Mouse (Mus musculus) stomach, embryonic 15.5 days (tissue): Measurements from ENCODE around the gene Icam2. TPM values are rescaled to one million over a fixed set of nuclear protein-coding genes. Genes with fewer than 3 reads are reported as not detected.

Experiments used
- ATAC-seq: fragments of 200-750 bp; cut with Nextera tagmentation; 2 replicates; pipeline ENCODE4 v1.8.0; 2017; ENCODE audit warnings: low read depth, moderate number of reproducible peaks, moderate TSS enrichment; ENCODE audit not compliant: insufficient read depth, low FRiP score
- H3K27ac ChIP-seq: fragments of 300-500 bp; sonication (generic); 2 replicates; pipeline ENCODE4 v1.5.1; 2015; ENCODE audit warnings: mild to moderate bottlenecking, inconsistent platforms
- H3K27me3 ChIP-seq: fragments of 300-500 bp; sonication (generic); replicated peaks from 2 replicates; pipeline ENCODE4 v1.6.1; 2015; ENCODE audit warnings: inconsistent platforms
- H3K36me3 ChIP-seq: fragments of 300-500 bp; sonication (generic); 2 replicates; pipeline ENCODE4 v1.6.1; 2015; ENCODE audit warnings: inconsistent platforms
- H3K4me1 ChIP-seq: fragments of 300-500 bp; sonication (generic); 2 replicates; pipeline ENCODE4 v1.6.1; 2015; ENCODE audit warnings: inconsistent platforms
- H3K4me2 ChIP-seq: fragments of 300-500 bp; sonication (generic); 2 replicates; pipeline ENCODE4 v1.6.1; 2015; ENCODE audit warnings: mild to moderate bottlenecking, inconsistent platforms
- H3K4me3 ChIP-seq: fragments of 300-500 bp; sonication (generic); replicated peaks from 2 replicates; pipeline ENCODE4 v1.5.1; 2015; ENCODE audit warnings: inconsistent platforms
- H3K9ac ChIP-seq: fragments of 300-500 bp; sonication (generic); 2 replicates; pipeline ENCODE4 v1.6.1; 2015; ENCODE audit warnings: inconsistent platforms
- H3K9me3 ChIP-seq: fragments of 300-500 bp; sonication (generic); 2 replicates; pipeline ENCODE4 v1.6.1; 2016; ENCODE audit warnings: inconsistent platforms
- WGBS: fragments of 180-500 bp; shearing (Covaris S2); methylation state at CpG from one replicate; pipeline ENCODE4 v1.1.7; 2015; 5-methylcytosine and 5-hydroxymethylcytosine counted together
- polyA plus RNA-seq: library from polyadenylated mRNA; unstranded; fragments of >200 nt; fragmentation: Nextera tagmentation; extraction: Ambion mirVana; gene quantifications from 2 replicates; pipeline ENCODE4 v1.2.1, GENCODE M21; 2015

Gene Icam2
- 35.3 and 38.5 TPM in 2 replicates for polyA plus RNA-seq

GRCm38 (mm10) chr11:106387791-106388216, at the start of gene Icam2:
Icam2 (minus strand) TSS chr11:106388075.
- no peaks in the 10 kb centered on the region for H3K9me3 ChIP-seq
- no peak within 1 kb of the TSS for H3K4me2 ChIP-seq
- no peak within 1 kb of the TSS for H3K27ac ChIP-seq
- no peaks in the 10 kb centered on the region for H3K27me3 ChIP-seq
- H3K4me1 ChIP-seq, result 0 out of 2 replicates have a peak, but pooled peaks cover 8% of the 10 kb centered on the region
- H3K36me3 ChIP-seq, result no peaks in the 10 kb centered on the region
- H3K4me3 ChIP-seq, result no peak within 1 kb of the TSS
- no peak within 1 kb of the TSS for H3K9ac ChIP-seq
- WGBS, result 66% methylated on average over 6 of the region's 6 CpGs
- no peak for ATAC-seq

DNA sequence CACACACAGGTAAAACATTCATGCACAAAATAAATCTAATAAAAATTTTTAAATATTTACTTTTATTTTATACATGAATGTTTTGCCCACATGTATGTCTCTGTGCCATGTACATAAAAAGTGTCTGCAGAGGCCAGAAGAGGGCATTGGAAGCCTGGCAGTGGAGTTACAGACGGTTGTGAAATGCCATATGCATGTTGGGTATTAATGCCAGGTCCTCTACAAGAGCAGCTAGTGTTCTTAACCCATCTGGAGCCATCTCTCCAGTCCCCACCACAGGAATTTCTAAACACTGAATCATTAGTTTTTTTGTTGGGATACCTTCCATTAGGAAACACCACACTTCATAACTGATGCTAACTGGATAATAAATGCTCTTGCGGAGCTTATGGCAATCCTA, 49.7 kb upstream of the Icam2 start:
- H3K4me1 ChIP-seq, result 0 out of 2 replicates have a peak, but pooled peaks cover 2% of the 10 kb centered on the region
- H3K9ac ChIP-seq, result no peak overlapping the region
- no peak for ATAC-seq
- H3K27me3 ChIP-seq, result no peaks in the 10 kb centered on the region
- no peak overlapping the region for H3K4me2 ChIP-seq
- H3K36me3 ChIP-seq, result no peaks in the 10 kb centered on the region
- H3K27ac ChIP-seq, result no peak overlapping the region
- H3K4me3 ChIP-seq, result no peak overlapping the region
- H3K9me3 ChIP-seq, result no peaks in the 10 kb centered on the region
- 78% methylated on average over 2 of the region's 2 CpGs for WGBS

- Histone ChIP-seq H3K4me3 (no peak overlapping the region), H3K27ac (no peak overlapping the region), H3K27me3 (no peaks in the 10 kb centered on the region), H3K9me3 (no peaks in the 10 kb centered on the region), H3K4me1 (0 out of 2 replicates have a peak, but pooled peaks cover 2% of the 10 kb centered on the region), H3K36me3 (no peaks in the 10 kb centered on the region), H3K4me2 (no peak overlapping the region), H3K9ac (no peak overlapping the region)
- 82% methylated on average over 5 of the region's 5 CpGs for WGBS
- ATAC-seq, result no peak
These were observed 49.2 kb upstream of the Icam2 start for GRCm38 (mm10) chr11:106437039-106437438.

DNA sequence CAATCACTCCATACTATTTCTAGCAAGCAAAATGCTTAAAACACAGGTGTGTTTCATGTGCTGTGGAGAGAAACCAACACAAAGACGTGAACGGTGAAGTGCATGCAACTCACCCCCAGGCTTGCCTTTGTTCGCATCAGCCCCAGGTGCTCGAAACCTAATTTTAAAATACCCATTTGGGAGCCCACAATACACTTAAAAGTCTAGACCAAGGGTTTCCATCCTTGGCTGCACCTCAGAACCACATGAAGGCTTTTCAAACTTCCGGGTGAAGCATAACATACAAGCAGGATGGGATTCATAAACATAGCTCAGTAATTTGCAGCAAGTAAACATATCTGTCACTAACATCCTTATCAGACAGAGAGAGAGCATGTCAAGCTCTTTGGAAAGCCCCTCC, 42.5 kb upstream of the Icam2 start:
- WGBS, result 85% methylated on average over 5 of the region's 5 CpGs

DNA sequence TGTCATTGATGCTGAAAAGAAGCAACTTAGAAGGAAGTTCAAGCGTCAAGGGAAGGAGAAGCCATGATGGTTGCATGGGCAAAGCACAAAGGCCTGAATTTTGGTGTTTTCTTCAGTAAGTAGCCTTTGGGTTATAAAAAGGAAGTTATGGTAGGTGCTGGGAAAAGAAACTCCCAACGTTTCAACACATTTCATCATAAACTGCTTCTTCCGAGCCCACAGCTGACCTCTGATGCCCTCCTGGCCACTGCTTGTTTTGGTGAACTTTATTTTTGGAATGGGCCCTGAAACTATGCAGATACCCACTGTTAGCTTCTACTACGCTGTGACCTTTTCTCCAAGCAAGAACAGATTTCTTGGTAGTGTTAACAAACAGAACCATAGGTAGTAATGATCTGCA, 41.8 kb upstream of the Icam2 start:
- H3K4me2 ChIP-seq, result no peak overlapping the region
- H3K27me3 ChIP-seq, result no peaks in the 10 kb centered on the region
- 76% methylated on average over 4 of the region's 4 CpGs for WGBS
- H3K36me3 ChIP-seq, result peaks cover 3% of the 10 kb centered on the region; the same call in 1 of the 2 replicates
- H3K27ac ChIP-seq, result no peak overlapping the region
- H3K4me1 ChIP-seq, result no peaks in the 10 kb centered on the region
- H3K4me3 ChIP-seq, result no peak overlapping the region
- H3K9me3 ChIP-seq, result no peaks in the 10 kb centered on the region
- no peak overlapping the region for H3K9ac ChIP-seq
- ATAC-seq, result no peak

More for the DNA sequence above, 42.5 kb upstream of the Icam2 start:
- H3K27me3 ChIP-seq, result no peaks in the 10 kb centered on the region
- ATAC-seq, result no peak
- H3K27ac ChIP-seq, result no peak overlapping the region
- H3K4me1 ChIP-seq, result no peaks in the 10 kb centered on the region
- H3K4me2 ChIP-seq, result no peak overlapping the region
- H3K9ac ChIP-seq, result no peak overlapping the region
- peaks cover 3% of the 10 kb centered on the region; the same call in 1 of the 2 replicates for H3K36me3 ChIP-seq
- H3K4me3 ChIP-seq, result no peak overlapping the region
- H3K9me3 ChIP-seq, result no peaks in the 10 kb centered on the region

DNA sequence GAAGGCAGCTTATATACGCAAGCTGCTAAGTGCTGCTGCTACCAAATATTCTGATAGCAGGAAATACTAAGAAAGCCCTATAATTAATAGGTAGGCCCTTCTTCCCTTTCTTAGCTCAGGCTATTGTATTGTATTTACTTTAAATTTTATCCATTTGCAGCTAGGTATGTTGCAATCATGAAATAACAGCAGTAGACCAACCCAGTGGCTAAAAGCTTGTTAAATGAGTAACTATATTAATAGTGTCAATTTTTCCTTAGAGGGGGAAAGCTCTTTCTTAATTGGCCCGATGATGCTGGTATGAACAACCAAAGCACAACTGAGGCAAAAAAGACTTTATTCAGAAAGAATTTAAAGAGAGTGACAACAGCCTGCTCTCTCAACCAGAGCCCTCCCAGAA, 40.7 kb upstream of the Icam2 start:
- no peaks in the 10 kb centered on the region for H3K9me3 ChIP-seq
- H3K36me3 ChIP-seq, result peaks cover 3% of the 10 kb centered on the region; the same call in 1 of the 2 replicates
- no peak overlapping the region for H3K27ac ChIP-seq
- H3K4me1 ChIP-seq, result no peaks in the 10 kb centered on the region
- H3K9ac ChIP-seq, result no peak overlapping the region
- H3K27me3 ChIP-seq, result no peaks in the 10 kb centered on the region
- H3K4me3 ChIP-seq, result no peak overlapping the region
- 82% methylated on average over 2 of the region's 2 CpGs for WGBS
- H3K4me2 ChIP-seq, result no peak overlapping the region
- ATAC-seq, result no peak

DNA sequence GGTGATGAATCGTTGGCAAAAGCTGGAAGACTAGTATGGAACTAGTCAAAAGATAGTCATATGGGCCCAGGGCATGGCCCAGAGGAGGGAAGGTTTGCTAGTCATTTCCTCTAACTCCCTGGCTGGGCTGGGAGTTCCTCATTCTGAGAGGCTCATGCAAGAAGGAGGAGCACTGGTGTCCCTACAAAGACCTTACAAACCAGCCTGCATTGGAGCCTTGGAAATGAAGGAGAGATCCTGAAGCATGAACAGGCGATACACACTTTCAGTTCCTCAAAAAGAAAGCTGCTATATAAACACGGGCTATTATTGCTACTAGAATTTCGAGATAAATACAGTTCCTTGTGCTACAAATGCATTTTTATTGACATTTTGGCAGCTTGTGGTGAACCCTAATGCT, 40.2 kb upstream of the Icam2 start:
- H3K4me3 ChIP-seq, result no peak overlapping the region
- peaks cover 5% of the 10 kb centered on the region; the same call in 1 of the 2 replicates for H3K36me3 ChIP-seq
- H3K4me2 ChIP-seq, result no peak overlapping the region
- no peak for ATAC-seq
- no peaks in the 10 kb centered on the region for H3K4me1 ChIP-seq
- H3K9me3 ChIP-seq, result no peaks in the 10 kb centered on the region
- H3K9ac ChIP-seq, result no peak overlapping the region
- 57% methylated on average over 4 of the region's 4 CpGs for WGBS
- H3K27me3 ChIP-seq, result no peaks in the 10 kb centered on the region
- no peak overlapping the region for H3K27ac ChIP-seq

DNA sequence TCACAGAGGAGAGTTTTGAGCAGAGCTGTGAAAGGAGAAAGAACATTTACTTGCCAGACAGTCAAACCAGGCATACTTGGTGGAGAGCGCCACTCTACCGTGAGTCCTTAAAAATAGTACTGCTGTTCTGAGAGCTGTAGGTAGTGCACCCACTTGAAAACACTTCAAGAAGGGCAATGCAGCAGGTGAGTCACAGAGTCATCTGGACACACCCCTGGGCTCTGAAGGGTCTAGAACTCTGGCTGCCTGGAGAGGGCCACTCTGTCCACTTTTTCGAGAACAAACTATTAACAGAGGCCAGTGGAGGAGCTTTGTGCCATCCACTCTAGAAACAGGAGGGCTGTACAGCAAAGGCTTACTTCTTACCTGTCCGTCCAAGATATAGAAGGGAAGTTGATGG, 38.6 kb upstream of the Icam2 start:
- H3K9ac ChIP-seq, result no peak overlapping the region
- H3K9me3 ChIP-seq, result no peaks in the 10 kb centered on the region
- H3K36me3 ChIP-seq, result peaks cover 7% of the 10 kb centered on the region; the same call in 1 of the 2 replicates
- no peak overlapping the region for H3K4me2 ChIP-seq
- H3K27ac ChIP-seq, result no peak overlapping the region
- H3K27me3 ChIP-seq, result no peaks in the 10 kb centered on the region
- no peaks in the 10 kb centered on the region for H3K4me1 ChIP-seq
- no peak for ATAC-seq
- H3K4me3 ChIP-seq, result no peak overlapping the region
- 93% methylated on average over 4 of the region's 4 CpGs for WGBS

DNA sequence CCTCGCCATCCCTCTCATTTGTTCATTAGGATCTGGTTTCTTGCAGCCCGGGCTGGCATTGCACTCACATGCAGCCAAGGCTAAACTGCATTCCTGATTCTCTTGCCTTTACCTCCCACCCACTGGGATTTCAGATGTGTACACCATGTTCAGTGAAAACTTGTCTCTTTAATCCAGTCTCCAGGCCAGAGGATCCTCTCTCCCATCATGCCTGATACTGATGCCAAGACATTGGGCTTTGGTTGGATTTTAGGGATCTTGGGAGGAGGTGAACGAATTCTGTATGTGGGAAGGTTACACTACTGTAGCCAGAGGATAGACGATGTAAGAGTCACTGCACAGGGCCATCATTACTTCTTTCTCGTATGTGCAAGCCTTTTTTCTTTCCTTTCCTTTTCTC, 37.3 kb upstream of the Icam2 start:
- no peak for ATAC-seq
- H3K27me3 ChIP-seq, result no peaks in the 10 kb centered on the region
- H3K4me1 ChIP-seq, result no peaks in the 10 kb centered on the region
- H3K4me3 ChIP-seq, result no peak overlapping the region
- H3K36me3 ChIP-seq, result peaks cover 7% of the 10 kb centered on the region; the same call in 1 of the 2 replicates
- H3K9me3 ChIP-seq, result no peaks in the 10 kb centered on the region
- WGBS, result 88% methylated on average over 5 of the region's 5 CpGs
- no peak overlapping the region for H3K27ac ChIP-seq
- no peak overlapping the region for H3K4me2 ChIP-seq
- H3K9ac ChIP-seq, result no peak overlapping the region

DNA sequence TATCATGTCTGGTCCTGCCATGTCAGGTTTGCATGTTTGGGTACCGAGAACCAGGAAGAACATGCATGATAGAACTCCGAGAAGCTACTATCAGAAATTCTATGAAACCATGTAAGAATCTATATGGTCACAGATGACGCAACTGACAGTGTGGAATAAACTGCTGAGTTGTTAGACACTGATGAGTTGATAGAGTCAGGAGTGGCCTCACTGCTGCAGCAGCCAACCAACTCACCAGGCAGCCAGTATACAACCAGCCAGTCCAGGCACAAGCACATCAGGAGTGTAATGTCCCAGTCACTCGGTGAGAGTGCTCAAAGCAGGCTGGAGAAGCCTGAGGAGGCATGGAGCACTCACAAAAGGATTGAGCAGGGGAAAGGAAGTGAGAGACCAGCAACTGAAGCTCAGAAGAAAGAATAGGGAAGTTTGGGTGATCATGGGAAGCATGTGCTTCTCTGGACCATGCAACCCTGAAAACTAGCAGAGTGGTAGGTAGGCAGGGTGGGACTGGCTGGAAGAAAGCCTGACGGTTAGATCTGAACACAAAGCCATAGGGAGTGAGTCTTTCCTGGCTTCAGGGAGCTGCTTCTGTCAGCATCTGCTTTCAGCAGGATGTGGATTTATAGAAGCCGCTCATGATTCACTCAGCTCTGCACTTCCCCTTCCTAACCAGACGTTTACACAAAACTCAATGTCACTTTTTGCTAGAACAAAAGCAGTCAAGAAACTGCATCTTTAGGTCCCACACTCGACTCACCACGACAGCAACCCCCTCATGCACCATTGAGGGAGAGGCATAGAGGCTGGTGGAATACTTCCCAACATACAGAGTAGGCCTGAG, 31.6 kb upstream of the Icam2 start:
- H3K27ac ChIP-seq, result no peak overlapping the region; the same call in 1 of the 2 replicates
- ATAC-seq, result no peak
- H3K27me3 ChIP-seq, result no peaks in the 10 kb centered on the region

DNA sequence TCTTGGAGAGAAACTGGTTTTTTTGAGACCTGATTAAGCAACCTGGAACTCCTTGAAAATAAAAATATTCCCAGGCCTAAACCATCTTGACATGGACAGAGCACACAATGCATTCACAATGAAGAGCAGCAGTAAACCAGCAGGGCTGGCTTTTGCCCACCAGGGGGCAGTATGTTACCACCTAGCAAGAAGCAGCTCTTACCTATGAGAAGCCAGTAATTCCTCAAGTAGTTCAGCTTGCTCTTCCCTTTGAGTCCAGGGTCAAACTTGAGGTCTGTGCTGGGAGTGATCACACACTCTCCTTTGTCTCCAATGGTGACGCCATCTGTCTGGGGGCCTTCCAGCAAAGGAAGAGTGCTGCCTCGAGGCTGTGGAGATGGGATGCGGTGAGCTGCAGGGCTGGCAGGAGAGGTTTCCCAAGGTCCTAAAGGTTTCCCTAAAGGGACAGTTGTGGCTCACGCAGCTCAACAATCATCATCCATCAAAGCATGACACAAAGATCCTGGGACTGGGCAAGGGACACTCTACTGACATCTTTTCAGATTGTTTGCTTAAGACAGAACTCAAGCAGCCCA, 30.8 kb upstream of the Icam2 start:
- Histone ChIP-seq H3K4me3 (no peak overlapping the region), H3K27ac (no peak overlapping the region), H3K9ac (no peak overlapping the region), H3K9me3 (no peaks in the 10 kb centered on the region), H3K27me3 (no peaks in the 10 kb centered on the region), H3K4me2 (no peak overlapping the region), H3K4me1 (no peaks in the 10 kb centered on the region), H3K36me3 (peaks cover 11% of the 10 kb centered on the region; the same call in 1 of the 2 replicates)
- no peak for ATAC-seq
- 35% methylated on average over 4 of the region's 4 CpGs for WGBS

More for the DNA sequence above, 31.6 kb upstream of the Icam2 start:
- H3K36me3 ChIP-seq, result peaks cover 7% of the 10 kb centered on the region; the same call in 1 of the 2 replicates
- WGBS, result 69% methylated on average over 9 of the region's 9 CpGs
- H3K4me1 ChIP-seq, result no peaks in the 10 kb centered on the region
- H3K4me2 ChIP-seq, result no peak overlapping the region
- no peaks in the 10 kb centered on the region for H3K9me3 ChIP-seq
- H3K4me3 ChIP-seq, result no peak overlapping the region
- no peak overlapping the region for H3K9ac ChIP-seq

DNA sequence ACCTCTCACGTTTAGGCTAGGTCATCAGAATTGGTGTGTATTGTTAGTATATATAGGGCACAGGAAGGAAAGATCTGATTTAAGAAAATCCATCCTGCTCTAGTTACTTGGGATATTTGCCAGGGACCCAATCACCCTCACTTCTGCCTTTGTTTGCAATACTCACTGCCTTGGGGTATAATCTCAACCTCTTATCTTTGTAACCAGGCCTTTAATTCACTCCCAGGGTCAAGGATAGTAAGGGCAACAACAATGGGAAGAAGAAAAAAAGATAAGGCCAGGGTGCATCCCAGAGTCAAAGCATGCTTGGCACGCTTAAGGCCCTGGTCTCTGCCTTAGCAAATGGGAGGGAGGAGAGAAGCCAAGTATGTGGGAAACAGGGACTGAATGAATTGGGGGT, 30.0 kb upstream of the Icam2 start:
- H3K27me3 ChIP-seq, result no peaks in the 10 kb centered on the region

More for the DNA sequence above, 30.0 kb upstream of the Icam2 start:
- Histone ChIP-seq H3K27ac (no peak overlapping the region), H3K9me3 (no peaks in the 10 kb centered on the region), H3K4me3 (no peak overlapping the region), H3K36me3 (0 out of 2 replicates have a peak, but pooled peaks cover 7% of the 10 kb centered on the region), H3K9ac (no peak overlapping the region), H3K4me2 (no peak overlapping the region), H3K4me1 (no peaks in the 10 kb centered on the region)
- ATAC-seq, result no peak
- WGBS, result 83% methylated on average over 2 of the region's 2 CpGs
